Mouse (Mus musculus): ENCODE data around the gene Ttn.

DNA sequence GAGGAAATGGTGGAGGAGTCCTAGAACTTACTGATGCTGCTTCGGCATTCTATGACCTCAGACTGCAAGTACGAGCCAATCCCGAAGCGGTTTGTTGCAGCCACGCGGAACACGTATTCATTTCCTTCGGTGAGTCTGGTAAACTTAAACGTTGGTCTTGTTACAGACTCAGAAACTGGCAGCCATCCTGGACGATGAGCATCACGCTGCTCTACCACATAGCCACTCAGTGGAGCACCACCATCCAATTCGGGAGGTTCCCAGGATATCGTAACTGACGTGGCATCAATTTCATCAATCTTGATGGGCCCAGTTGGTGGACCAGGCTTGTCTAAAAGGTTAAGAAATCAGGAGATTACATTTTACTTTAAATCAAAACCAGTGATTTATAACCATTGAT, 262.7 kb downstream of the Ttn start:
- TF ChIP-seq CTCF (IDR thresholded peaks at IDR 0.05; ENCODE audit: insufficient read depth, low read depth, low read length) (no peak), POLR2A (IDR thresholded peaks at IDR 0.05; ENCODE audit: insufficient read depth, low read depth, low read length) (no peak)
